Mouse (Mus musculus): ENCODE measurements around the gene Pef1.

The Pef1 gene

DNA sequence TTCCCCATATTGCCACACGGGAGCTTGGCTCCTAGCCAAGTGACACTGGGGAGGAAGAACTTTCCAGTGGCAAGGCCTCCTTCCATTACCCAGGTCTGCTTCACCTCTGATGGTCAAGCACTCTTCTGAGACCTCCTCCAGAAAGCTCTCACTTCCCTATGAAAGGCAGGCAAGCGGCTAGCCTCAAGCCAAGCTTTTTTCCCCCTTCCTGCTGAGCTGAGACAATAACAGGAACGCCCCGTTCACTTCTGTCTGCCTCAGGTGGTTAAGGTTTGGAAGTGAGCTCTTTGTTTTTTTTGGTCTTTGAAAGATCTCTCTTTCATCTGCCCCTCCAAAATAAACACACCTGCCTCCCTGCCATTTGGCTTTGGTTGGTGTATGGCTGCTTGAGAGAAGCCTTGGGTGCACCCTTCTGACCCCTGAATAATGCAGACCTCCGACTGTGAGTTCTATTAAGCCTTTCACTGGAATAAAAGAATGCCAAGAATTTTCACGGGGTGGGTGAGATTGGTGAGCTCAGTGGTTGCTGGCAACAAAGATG is at the start of gene Pef1:
Gene Pef1, plus strand, starts transcription at position 448 of the 541 bp plus-strand sequence.
- DNase-seq (ENCODE audit: low spot score): no peak

DNA sequence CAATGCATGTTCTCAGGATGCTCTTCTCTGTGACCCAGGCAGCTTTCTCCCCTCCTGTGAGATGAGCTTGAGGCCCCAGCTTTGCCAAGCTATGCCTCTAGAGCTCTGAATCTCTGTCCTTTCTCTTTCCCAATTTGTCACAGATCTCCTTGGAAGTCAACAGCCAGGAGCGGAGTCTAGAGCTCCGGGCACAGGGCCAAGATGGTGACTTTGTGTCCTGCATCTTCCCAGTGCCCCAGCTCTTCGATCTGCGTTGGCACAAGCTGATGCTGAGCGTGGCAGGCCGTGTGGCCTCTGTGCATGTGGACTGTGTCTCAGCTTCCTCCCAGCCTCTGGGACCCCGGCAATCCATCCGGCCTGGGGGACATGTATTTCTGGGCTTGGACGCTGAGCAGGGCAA is 49.2 kb upstream of the Pef1 start:
- DNase-seq (ENCODE audit: low spot score): no peak

DNA sequence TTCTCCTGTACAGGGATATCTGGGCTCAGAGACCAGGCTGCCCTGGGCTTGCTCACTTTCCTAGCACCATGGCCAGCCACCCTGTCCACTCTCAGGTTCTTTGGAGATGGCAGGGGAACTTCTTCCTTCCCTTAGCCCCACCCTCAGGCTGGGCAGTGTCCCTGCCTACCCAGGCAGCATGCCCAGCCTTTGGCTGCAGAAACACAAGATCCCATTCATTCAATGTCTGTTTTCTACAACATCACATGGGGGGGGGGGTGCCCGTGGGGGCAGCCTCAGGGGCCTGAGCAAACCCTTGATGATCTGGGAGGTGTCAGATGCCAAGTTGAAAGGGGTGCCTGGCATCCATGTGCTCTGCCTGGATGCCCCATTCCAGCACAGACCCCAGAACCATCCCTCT is 47.6 kb upstream of the Pef1 start:
- DNase-seq (ENCODE audit: low spot score): no peak

DNA sequence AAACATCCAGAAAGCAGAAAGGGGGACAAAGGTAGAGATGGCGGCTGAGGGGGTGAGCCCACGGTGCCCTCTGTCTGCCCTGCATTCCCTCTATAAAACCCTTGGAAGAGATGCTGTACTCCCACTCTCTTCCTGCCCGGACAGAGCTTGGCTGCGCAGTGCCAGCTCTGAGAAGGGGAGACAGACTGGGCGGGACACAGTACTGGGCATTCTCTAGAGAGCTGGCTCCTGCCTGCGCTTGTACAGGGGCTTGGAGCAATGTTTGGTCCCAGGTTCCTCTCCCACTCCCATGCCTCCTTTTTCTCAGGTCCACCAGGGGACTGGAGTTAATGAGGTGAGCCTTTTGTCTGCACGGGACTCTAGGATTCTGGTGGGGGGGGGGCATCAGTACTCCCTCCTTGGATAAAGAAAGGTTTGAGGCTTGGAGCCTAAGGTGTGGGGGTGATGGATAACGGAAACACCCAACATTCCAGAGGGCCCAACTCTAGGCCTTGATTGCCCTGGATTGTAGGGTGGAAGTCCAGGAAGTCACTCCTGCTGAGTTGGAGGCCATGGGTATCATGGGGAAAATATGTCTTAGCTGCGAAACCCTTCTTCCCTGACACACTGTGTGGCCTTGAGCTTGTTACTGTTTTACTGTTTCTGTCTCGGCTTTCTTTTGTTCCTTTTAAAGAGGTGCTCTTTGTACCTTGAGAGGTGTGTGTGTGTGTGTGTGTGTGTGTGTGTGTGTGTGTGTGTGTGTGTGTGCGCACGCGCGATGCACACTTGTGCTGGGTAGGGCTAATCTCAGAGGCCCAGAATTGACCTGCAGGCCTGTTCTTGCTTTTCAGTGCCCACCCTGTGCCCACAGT is 47.0 kb upstream of the Pef1 start:
- DNase-seq (ENCODE audit: low spot score): no peak

DNA sequence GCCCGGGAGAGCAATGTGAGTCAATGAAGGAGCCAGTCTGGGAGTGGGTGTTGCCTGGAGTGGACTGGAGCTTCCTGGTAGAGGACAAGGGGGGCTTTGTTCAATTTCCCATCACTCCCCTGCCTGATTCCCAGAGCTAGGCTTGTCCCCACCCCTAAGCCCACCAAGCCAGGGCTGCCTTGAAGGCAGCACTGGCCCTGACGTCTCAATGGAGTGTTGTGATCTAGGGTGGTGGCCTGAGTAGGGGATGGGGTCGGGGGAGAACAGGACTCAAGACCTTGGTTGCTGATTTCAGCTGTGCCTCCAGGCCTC is 46.4 kb upstream of the Pef1 start:
- DNase-seq (ENCODE audit: low spot score): no peak

DNA sequence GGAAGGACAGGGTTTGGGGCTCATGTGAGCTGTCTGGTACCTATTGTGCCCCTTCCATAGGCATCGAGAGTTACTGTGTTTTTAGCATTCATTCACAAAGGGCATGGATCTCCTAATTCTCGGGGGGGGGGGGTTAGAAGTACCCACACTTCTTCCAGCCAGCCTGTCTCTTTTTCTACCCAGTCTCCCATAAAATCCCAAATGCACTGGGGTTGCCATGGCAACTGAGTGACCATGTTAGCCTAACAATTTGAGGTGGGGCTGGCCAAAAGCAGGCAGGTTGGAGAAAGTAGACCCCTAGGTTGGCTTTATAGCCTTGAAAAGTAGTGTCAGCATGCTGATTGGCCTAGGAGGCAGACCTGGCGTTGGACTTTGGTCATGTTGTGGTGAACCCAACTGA is 45.9 kb upstream of the Pef1 start:
- no peak for DNase-seq (ENCODE audit: low spot score)

DNA sequence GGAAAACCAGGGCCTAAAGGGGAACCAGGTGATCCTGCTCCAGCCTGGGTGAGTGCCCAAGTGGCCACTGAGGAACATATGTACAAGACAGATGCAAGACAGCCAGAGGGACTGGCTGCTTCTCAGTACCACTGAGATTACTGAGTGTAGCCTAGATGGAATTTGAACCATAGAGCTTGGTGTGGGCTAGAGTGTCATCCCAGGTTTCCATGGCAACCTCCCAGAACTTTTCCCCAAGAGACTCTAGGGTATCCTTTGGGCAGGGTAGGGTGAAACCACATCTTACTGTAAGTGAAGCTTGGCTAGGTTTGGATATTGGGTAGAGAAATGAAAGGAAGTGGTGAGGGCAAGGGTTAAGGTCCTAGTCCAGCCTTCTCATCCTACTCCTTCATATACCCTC is 41.4 kb upstream of the Pef1 start:
- DNase-seq (ENCODE audit: low spot score): no peak

DNA sequence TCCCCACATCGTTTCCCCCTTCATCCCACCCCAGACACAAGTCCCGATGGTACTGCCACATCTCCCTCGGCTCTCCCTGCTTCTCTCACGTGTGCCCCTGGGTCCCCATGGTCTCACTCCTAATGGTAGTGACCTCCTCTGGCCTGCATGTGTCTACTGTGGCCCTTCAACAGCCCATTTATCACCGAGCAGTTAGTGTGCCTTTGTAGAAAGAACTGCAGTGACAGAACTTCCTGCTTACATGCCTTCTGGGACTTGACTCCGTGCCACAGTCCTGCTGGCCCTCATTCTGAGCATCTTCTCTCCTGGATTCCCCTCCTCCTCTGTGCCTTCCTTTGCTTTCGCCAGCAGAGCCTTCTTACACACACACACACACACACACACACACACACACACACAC is 39.2 kb upstream of the Pef1 start:
- DNase-seq (ENCODE audit: low spot score): no peak

DNA sequence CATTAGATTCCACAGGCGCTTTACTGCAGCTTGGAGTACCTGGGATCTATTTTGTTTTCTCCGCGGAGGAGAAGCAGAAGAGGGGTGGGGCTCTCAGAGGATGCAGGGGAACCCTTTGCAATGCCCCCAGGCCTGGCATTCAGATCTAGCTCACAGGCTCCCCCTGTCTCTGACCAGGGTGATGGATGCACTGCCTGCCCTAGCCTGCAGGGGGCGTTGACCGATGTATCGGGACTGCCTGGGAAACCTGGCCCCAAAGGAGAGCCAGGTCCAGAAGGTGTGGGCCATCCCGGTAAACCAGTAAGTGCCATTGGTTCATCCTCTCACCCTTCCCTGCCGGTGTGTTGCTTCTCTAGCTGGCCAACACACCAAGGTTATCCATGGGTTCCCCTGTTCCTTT is 35.5 kb upstream of the Pef1 start:
- no peak for DNase-seq (ENCODE audit: low spot score)

DNA sequence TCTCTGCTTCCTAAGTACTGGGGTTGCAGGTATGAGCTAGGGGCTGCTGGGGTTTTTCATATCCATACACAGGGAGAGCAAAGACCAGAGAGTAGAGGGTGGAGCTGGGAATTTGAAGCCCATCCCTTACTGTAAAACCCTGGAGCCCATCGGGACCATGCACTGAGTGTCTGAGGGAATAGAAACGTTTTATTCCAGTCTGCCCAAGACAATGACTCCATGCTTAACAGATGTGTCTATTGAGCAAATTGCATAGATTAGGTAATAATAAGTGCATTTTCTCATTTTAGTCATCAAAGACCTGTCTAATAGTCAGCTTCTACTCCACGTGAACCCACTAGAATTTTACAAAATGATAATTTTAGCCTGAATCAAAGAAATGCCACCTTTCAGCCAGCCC is 31.8 kb upstream of the Pef1 start:
- DNase-seq (ENCODE audit: low spot score): no peak

DNA sequence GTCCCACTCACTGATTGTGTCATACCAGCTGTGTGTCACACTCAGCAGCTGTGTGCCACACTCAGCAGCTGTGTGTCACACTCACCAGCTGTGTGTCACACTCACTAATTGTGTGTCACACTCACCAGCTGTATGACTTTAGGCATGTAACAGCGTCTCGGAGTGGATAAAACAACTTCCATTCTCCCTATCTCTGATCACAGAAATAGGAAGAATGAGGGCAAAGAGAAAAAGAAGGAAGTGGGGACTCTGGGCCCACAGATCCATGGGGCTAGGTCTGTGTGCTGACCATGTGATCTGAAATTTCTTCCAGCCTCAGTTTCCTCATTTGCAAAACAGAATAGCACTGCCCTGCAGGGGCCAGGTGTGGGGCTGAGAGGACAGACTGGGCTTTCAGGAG is 30.6 kb upstream of the Pef1 start:
- no peak for DNase-seq (ENCODE audit: low spot score)

DNA sequence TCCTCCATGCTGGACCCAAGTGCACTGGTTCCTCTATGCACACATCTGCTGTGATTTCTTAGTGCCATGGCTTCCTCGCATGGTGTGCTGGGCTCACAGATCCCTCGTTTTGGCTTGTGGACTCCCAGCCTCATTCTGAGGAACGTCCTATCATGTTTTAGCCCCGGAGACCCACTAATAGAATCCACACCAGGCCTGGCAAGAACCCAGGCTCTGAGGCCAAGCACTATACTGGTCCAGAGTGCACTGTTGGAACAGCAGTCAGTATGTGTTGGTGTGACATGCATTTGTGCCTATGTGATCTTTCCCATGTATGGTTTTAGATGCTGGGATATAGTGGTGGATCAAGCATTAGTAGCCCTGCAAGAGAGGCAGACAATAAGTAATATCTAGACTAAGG is 29.0 kb upstream of the Pef1 start:
- DNase-seq (ENCODE audit: low spot score): no peak

DNA sequence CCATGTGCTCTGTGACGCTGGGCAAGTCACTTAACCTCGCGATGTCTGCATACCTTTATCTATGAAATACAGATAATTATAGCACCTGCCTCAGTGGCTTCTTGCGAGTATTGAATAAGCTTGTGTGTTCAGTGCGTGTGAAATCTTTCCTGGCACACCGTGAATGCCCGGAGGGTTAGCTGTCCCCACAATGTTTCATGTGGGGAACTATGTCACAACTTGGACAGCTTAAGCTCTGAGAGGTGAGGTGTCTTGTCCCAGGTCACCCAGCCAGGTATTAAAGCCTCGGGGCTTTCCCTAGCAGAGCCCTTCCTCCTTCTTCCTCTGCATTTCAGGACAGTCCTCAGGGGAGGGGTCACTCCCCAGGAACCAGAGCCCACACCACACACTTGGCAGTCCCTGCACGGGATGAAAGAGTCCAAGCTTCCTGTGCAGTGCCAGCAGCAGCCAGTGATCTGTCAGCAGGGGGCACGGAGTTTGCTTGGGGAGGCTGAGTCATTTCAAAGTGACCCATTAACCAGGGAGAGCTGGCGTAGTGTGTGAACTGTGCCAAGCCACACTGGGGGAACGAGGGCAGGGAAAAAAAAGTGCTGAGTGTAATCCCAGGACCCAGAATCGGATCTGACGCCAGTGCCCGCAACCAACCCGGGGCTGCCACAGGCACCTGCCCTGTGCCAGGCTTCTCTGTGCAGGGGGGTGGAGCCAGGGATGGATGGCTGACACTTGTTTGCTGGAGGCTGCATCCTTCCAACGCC is 27.4 kb upstream of the Pef1 start:
- no peak for DNase-seq (ENCODE audit: low spot score)

DNA sequence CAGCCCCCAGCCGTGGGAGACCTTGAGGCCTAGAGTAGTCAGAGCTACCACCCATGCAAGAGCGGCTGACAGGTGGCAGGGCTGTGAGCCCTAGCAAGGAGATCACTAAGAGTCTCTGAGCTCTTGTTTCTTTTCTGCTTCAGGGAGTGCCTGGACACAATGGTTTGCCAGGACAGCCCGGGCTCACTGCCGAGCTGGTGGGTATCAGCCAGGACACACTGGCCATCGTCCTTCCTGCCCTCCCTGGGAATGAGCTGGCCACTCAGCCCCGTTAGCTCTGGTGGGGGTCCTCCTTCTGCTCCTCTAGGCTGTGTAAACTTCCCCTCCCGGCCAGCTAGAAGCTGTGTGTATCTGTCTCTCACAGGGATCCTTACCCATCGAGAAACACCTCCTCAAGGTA is 25.5 kb upstream of the Pef1 start:
- no peak for DNase-seq (ENCODE audit: low spot score)

DNA sequence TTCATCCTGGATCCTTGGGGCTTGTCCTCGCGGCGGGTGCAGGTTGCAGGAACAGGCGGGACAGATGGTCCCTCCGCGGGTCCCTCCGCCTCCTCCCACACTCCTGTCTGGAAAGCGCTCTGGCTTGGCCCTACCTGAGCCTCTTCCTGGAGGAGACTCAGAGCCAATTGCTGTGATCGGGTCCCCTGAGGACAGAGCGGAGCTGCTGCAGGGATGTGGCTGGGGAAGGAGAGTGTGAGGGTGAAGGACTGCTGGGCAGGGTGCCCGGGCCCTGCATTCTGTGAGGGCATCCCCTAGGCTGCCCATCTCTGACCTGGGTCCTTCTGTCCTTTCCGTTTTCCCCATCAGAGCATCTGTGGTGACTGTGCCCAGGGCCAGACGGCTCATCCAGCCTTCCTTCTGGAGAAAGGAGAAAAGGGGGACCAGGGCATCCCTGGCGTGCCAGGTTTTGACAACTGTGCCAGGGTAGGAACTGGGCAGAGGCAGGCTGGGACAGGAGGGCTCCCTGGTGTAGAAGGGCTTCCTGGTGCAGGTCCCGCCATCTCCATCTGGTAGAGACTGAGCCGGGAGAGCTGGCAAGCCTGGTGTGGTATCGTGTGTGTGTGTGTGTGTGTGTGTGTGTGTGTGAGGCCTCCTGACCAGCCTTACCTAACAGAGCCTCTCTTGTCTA is 23.4 kb upstream of the Pef1 start:
- no peak for DNase-seq (ENCODE audit: low spot score)

DNA sequence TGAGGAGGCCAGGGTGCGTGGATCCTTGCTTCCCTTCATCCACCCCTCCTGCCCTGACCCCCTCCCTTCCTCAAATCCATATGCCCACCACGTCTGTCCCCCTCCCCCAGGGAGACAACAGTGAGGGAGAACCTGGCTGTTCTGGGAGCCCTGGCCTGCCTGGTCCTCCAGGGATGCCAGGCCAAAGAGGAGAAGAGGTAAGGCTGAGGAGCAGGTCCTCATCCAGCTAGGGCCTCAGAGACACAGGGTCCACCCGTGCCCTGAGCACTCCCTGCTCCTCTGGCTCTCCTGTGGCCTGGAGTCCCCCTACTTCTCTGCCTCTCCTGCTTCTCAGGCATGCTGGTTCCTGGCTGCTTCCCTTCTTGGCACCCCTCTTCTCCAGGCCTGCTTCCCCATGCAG is 22.8 kb upstream of the Pef1 start:
- DNase-seq (ENCODE audit: low spot score): no peak

DNA sequence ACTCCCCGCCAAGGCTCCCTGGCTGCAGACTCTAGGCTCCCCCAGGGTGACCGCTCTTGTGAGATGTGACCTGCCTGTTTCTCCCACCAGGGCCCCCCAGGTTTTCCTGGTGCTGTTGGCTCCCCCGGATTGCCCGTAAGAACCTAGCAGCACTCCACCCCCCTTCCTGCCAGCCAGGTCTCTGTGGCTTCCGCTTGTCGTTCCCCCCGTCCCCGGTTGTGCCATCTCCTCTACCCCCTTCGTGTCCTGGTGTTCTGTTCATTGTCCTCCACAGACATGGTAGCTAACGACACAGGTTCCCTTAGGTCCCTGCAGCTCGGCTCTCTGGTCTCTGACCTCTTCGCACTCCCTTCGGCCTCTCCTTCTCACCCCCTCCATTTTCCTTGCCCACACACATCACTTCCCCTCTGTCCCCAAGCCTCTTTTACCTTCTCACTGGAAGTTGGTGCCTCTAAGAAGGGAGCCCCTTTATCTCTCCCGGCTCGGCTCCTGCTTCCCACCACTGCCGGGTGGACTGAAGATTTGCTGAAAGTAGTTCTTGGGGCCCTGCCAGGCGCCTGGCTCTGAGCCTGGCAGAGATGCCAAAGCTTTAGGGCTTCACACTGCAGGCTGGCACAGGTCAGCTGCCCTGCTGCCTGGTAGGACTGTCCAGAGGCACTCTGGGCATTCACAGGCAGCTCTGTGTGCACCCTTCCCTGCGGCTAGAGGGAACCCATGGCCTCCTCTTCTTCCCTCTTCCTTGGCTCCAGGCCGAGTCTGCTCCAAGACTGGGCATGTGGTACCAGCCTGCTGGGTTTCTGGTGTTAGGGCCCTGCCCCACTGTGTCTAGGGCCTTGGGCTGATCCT is 20.8 kb upstream of the Pef1 start:
- DNase-seq (ENCODE audit: low spot score): no peak

DNA sequence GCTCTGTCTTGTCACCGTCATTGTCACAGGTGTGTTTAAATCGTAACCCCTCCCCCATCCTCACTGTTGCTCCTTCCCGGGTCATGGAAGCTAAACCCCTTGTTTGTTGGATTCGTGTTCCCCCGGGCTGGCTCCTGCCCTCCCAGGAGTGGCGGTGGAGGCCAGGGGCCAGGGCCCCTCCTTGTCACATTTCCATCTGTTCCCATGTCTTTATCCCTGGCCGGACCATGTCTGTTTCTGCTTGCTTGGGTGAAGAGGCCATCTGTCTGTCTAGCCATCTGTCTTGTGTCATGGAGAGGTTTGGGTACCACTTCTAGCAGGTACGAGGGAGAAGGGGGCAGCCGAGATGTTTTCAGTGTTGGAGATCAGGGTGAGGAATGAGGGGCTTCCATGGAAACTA is 20.1 kb upstream of the Pef1 start:
- DNase-seq (ENCODE audit: low spot score): no peak

DNA sequence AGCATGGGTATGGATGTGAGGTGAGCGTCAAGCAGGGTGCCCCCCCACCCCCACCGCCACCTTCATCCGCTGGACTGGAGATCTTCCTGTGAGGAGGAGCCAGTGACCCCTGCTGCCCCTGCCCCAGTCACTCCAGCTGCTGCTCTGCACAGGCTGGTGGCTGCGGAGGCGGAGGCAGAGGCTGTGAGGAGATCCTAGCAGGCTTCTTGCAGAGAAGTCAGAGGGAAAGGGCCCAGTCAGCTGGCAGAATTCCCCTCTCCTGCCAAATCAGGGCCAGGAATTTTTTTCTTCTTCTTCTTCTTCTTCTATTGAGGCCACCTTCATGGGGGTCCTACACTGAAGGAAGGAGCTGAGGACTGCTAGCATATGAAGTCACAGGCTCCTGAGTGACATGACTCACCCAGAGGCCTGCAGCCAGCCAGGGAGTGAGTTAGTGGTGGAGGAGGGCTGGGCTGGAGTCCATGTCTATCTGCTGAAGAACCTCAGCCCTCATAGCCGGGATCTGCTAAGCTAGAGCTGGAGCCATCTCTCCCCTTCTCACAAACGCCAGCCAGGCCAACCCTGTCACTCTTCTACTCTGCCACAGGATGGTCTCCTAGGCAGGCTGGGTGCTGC is 17.9 kb upstream of the Pef1 start:
- no peak for DNase-seq (ENCODE audit: low spot score)

DNA sequence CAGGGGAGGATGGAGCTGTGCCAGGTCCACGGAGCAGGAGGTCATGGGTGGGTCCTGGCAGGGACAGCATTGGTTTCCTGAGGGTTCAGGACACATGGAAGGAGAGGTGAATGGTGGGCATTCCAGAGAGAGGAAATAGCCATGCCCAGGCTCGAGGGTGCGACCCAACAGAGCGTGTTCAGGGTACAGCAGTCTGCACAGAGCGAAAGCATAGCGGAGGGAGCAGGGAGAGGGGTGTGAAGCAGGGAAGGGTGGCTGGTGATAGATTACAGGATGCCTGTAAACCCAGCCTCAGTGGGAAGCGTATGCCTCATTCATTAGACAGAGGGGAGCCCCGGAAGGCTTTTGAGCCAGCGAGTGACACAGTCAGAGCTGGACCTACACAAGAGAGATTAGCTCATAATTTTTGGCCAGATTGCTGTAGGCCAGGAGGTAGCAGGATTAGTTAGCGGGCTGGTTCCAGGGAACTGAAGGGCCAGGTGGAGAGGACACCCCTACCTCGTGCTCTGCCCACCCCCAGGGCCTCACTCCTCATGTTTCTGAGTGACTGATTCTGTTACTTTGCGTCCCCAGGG is 17.0 kb upstream of the Pef1 start:
- DNase-seq (ENCODE audit: low spot score): no peak

DNA sequence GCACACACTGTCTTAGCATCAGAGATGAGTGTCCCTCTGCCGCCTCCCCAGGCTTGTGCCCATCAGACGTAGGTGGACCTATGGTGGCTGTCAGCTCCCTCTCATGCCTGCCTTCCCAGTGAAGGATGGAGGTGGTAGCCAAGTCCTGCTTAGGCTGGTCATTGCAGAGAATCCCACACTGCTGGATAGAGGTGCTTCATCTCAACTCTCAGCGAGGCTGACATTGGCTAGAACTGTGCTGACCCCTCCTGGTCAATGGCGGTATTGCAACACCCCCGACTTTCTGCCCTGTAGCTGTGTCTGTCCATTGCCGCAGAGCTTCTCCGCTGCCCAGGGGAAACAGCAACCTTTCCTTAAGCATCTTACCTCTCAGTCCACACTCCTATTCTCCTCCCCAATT is 15.1 kb upstream of the Pef1 start:
- peak; percentile 85 for DNase-seq (ENCODE audit: low spot score)

All from urinary bladder, postnatal 10 days (tissue).